Mouse (Mus musculus) layer of hippocampus, adult 9-11 months (tissue): ENCODE measurements around the gene 4930404N11Rik.

Source experiments
- DNase-seq: peaks from one replicate; pipeline ENCODE4 v3.0.0; 2022

The 4930404N11Rik gene

DNA sequence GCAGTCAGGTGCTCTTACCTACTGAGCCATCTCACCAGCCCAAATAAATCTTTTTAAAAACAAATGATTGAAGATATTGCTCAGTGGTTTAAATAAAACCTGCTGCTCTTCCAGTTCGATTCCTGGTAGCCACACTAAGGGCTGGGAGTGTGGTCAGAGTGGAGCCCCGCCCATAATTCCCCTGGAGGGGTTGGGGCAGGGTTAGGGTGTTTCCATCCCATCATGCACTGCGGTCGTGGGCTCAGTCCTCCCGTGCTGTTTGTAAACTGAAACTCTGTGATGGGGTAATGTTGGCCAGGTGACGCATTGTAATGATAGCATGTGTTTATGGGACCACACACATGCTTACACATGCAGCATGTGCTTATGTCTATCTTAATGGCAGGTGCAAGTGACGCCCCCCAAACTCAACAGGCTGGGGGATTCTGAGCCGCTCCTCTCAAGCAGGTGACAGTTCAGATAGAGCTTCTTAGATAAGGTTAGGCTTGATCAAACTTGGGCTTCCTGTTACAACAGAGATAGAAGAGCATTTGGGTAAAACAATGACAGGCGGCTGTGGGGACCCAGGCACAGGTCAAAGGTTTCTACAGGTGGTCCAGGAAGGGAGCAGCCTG, 13.8 kb downstream of the 4930404N11Rik start:
- no peak for DNase-seq

GRCm38 (mm10) chr10:81350351-81351063, 15.1 kb downstream of the 4930404N11Rik start, which contains the start of gene Hmg20b:
Hmg20b (minus strand) TSS chr10:81350480.
- DNase-seq, result peak; percentile 99

DNA sequence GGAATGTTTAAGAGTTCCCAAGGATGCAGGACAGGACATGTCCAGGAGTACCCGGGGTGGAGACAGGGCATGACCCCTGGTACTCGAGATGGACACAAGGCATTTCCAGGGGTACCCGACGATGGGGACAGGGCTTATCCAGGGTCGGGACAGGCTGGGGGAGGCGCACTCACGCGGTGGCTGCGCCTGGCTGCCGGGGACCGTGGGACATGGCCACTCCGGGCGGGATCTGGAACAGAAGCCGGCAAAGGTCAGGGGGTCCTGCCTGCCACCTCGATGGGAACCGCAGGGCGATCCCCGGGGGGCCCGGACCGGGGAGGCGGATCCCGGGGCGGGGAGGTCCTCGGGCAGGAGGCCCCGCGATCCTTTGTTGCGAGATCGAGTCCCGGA, 15.7 kb downstream of the 4930404N11Rik start:
- DNase-seq, result no peak

DNA sequence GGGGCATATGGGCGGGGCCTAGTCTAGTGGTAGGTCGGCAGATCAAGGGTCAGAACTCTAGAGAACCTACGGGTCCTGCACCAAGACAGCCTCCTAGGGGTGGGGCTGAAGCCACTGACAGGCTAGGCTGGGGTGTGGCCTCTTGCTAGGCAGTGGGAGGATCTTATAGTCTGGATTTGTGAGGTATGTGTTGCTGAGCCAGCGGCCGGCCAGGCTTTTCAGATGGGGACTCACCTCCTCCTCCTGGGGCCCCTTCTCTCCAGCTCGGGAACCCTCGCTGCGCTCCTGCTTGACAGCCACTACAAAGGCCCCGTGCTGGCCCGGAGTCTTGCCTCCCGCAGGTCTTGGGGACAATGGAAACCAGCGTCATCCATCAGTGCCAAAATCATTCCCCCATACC, 16.5 kb downstream of the 4930404N11Rik start:
- DNase-seq, result no peak

DNA sequence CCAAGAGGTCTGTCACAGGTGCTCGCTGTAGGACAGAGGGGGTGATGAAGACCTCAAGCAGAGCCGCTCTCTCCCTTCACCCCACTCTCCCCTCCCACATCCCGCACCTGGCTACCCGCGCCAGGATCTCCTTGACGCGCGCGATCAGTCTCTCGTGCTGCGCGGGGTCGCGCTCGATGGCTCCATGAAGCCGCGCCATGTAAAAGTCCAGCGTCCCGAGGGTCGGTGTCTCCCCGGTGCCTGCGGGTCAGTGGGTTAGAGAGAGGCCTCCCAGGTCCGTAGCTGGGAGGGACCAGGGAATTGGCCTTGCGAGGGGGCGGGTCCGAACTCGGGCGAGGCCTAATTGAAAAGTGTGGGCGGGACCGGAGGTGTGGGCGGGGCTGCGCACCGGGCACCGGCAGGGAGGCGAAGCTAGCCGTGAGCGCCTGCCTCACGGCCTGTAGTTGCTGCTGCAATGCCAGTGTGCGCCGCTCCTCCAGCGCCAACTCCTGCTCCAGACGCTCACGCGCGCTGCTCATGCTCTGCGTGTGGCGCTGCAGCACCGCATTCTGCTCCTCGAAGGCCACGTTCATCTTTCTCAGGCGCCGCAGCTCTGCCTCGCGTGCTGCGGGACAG, 19.1 kb downstream of the 4930404N11Rik start:
- DNase-seq, result no peak

DNA sequence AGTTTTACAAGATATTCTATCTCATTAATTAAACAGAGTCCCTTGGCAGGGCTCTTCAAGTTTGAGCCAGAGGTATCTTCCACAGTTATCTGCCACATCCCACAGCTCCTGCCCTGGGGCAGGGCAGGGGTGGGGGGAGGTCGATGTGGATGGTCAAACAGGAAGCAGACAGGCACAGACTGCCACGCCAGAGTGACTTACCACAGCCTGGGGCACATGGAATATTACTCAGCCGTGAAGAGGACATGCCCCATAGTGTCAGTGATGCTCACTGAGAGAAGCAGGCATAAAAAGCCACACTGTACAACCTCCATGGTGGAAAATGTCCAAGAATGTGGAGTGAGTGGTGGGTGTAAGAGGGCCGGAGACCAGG, 20.5 kb downstream of the 4930404N11Rik start:
- DNase-seq, result no peak

DNA sequence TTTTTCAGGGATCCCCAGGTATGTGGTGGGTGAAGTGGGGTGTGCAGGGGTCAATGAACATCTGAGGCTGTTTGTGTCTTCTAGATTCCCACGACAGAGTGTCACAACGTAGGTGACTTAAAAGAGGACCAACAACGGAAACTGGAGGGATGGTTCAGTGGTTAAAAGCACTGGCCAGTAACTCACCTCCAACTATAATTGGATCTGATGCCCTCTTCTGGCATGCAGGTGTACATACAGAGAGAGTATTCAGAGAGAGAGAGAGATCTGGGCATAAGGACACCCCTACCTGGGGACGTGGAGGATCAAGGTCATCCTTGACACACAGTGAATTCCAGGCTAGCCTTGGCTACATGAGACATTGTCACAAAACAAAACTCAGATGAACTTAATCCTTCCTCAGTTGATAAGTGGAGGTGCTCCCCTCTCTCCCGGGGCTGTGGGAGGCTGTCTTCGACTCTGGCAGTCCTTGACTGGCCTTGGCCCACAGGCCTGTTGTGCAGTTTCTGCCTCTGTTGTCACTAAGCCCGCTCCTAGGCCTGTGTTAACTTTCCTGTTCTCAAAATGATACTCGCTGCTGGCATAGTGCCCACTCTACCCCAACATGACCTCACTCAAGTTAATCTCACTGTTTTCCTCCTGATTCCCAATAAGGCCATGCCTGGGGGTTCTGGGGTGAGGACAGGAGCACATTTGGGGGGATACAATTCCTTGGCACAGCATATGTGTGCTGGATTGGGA, 21.0 kb downstream of the 4930404N11Rik start:
- DNase-seq, result no peak

DNA sequence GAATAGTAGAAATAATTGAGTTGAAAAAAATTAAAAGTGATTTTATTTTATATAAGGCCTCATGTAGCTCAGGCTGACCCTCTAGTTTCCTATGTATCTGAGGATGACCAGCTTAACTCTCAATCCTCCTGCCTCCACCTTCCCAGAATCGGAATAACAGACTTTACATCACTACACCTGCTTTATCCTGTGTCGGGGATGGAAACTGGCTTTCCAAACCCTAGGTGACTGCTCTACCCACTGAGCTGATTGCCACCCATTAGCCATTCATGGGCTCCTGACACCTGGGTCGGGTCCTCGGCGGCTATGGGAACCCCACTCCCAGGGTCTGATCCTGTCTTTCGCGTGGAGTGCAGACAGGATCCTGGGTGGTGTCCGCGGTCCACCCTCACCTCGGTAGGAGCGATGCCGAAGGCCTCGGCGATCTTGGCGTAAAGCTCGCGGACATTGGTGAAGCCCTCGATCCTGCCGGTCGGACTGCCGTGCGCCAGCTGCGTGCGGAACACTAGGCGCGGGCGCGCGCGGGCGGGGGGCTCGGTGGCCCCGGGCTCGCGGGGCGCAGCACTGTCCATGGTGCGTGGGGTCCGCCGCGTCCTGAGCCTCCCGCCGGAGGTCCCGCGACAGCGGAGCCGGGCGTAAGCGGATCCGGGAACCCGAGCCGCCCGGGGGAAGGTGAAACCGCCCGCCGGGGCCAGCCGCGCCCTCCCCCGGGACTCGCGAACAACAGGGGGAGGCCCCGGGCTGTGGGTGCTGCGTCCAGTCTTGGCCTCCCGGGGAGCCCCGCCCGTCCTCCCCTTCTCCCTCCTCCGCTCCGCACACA, 22.7 kb downstream of the 4930404N11Rik start, which contains the start of gene Gipc3:
Gene Gipc3, minus strand, starts transcription at position 581 of the 820 bp plus-strand sequence.
- DNase-seq, result no peak

DNA sequence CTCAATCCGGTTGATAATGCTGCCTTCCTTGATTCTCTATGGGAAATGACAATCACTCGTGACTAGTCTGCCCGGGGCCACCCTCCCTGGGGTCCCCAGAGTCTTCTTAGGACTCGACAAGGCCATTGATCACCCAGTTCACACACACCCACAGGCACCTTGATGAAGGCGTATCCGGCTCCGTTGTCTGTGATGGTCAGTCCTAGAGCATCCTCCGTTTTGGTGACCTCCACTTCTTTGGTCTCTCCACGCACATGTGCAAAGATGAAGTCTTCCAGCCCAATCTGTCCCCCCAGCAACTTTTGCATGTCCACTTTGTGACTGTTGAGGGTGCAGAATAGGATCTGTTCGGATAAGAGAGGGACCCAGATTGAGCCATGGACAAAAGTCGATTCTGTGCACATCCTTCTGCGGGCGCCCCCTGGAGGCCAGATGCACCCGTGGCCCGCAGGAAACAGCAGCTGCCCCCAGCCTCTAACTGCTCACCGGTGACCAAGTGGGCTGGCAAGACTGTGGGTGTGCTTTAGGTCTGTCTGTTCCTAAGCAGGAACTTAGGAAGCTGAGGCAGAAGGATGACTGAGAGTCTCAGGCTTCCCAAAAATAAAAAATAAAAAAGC, 24.2 kb downstream of the 4930404N11Rik start:
- DNase-seq, result no peak

- no peak for DNase-seq
Measured at GRCm38 (mm10) chr10:81340551-81341332, 24.9 kb downstream of the 4930404N11Rik start.

- DNase-seq, result no peak
Measured at GRCm38 (mm10) chr10:81336558-81336957, 29.1 kb downstream of the 4930404N11Rik start.

DNA sequence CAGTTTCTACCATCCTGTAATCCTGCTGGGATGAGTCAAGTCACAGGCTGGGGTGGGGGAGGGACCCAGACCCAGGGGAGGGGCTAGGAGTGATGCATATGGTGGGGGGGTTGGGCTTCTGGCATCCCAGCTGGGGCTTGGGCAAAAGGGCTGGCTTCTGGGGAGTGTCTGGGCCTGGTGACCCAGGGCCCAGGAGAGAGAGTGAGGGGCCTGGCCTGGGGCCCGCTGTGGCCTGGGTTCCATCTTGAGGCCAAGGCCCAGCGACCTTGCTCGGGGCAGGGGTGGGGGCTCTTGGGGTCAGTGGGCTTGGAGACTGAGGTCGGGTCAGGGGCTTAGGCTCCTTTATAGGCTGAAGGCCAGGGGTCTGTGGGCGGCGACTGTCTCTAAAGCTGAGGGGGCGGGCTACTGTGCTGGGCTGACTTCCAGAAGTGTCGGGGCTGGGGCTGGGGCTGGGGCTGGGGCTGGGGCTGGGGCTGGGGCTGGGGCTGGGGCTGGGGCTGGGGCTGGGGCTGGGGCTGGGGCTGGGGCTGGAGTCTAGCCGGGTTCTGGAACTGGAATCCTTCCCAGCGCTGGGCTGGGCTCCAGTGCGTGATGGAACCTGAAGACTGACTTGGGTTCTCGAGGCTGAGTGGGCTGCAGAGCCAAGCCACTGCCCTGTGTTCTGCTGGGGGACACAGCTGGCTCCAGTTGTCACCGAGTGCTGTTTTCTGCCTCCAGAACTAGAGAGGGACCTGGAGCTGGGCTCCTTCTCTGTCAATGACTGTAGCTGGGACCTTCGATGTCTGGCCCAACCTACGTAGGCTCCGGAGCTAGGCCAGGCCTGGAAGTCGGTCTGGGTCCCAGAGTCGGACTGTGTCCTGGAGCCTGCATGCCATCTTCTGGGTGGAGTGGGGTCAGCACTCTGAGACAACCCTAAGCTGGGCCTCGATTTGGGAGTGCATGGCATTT, 29.9 kb downstream of the 4930404N11Rik start:
- DNase-seq, result no peak

DNA sequence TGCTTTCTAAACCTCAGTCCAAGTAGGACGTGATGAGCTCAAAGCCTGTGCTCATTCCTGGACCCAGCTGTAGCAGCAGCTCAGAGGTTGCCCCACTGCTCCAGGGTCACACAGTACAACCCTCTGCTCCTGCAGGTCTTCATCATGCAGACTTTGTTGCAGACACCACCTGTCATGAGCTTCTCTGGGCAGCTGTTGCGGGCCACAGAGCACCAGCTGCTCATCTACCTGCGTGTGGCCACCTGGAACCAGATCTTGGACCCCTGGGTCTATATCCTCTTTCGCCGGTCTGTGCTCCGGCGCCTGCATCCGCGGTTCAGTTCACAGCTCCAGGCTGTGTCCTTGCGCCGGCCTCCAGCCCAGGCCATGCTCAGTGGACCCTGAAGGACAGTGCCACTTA, 31.3 kb downstream of the 4930404N11Rik start:
- no peak for DNase-seq

DNA sequence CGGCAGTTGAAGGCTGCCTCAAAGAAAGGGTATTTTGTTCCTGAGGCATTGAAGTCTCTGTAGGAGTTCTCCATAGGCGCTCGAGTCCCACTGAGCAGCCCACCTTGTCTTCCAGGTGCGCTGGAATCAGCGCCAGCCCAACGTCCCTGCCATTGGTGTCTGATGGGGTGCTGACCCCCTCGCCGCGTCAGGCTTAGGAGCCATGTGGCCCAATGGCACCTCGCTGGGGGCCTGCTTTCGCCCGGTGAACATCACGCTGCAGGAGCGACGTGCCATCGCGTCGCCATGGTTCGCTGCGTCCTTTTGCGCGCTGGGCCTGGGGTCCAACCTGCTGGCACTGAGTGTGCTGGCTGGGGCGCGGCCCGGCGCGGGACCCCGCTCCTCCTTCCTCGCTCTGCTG, 33.3 kb downstream of the 4930404N11Rik start:
- no peak for DNase-seq

GRCm38 (mm10) chr10:81330007-81330406, 35.6 kb downstream of the 4930404N11Rik start:
- DNase-seq, result no peak

GRCm38 (mm10) chr10:81329194-81329975, 36.2 kb downstream of the 4930404N11Rik start:
- DNase-seq, result no peak

DNA sequence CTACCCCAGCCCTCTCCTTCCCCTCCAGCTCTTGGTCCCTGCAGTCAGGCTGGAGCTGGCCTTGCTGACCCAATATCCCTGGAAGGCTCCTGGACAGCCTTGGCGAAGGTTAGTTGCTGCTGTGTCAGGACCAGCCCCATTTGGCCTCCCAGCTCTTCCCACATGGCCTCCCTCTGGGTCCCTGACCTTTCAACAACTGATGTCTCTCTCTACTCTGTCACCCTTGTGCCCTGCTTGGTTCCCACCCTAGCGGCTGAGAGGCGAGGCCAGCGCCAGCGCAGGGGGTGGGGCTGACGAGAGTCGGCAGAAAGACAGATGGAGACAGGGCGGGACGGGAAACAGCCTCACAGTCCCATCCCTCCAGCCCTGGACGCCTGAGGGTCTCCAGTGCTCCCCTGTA, 37.2 kb downstream of the 4930404N11Rik start, which contains the start of gene Tbxa2r:
Gene Tbxa2r, plus strand, starts transcription at position 346 of the 400 bp plus-strand sequence.
- no peak for DNase-seq

DNA sequence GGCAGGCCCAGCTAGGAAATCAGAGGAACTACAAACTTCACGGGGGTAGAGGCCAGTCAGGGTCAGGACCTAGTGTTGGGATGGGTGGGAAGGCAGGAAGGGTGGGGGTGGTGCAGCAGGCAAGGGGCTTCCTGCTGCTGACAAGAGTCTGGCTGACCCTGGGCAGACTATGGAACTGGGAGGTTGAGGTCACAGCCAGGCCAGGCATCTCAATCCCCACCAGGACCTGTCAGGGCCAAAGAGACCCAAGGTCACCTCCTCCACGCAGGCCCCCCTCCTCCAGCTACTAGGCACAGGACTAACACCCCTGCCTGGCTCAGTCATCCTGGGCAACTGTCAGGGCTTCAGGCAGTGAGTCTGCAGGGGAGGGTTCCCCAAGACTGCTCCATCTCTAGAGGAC, 37.7 kb downstream of the 4930404N11Rik start:
- DNase-seq, result no peak

DNA sequence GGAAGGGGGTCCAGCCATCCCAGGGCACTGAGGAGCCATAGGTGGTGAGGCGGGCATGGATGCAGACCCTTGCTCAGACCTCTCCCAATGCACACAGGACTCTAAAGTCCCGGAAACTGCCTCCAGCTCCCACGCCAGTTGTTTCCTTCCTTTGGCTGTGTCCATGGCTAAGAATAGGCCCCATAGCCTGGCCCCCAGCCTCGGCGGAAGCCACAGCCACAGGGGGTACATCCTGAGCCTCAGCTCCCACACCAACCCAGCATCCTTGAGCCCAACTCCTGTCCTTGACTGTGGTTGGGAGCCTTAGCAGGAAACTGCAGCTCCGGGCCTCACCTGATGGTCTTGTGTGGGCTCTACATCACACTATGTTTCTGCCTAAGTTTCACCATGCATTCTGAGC, 38.8 kb downstream of the 4930404N11Rik start:
- DNase-seq, result no peak
